Mouse (Mus musculus): ENCODE data around the gene Agrn. TPM values are rescaled to one million over a fixed set of nuclear protein-coding genes. Genes with fewer than 3 reads are reported as not detected.

Agrn gene
- 38.6 and 41.5 TPM in 2 replicates for polyA plus RNA-seq (2014; fragmentation: Nextera tagmentation; extraction: Ambion mirVana)

GRCm38 (mm10) chr4:156197131-156197828 is at the start of gene Agrn:
Agrn (minus strand) TSS chr4:156197488.
- 2% methylated on average over 18 of the region's 88 CpGs for WGBS
- DNase-seq (ENCODE audit: low spot score) (peak; percentile 76), ATAC-seq (ENCODE audit: insufficient number of reproducible peaks, low FRiP score, low TSS enrichment, low read depth) (peak; percentile 85)
- H3K27ac ChIP-seq (replicated peaks; ENCODE audit: low read depth, low read length), result peak within 1 kb of the TSS; percentile 97
- H3K27me3 ChIP-seq (ENCODE audit: control insufficient read depth, insufficient read depth, low read length), result no peaks in the 10 kb centered on the region
- H3K36me3 ChIP-seq (ENCODE audit: control insufficient read depth, insufficient read depth, low read length), result peaks cover 5% of the 10 kb centered on the region; the same call in 1 of the 2 replicates
- peak within 1 kb of the TSS; percentile 87 for H3K4me2 ChIP-seq (ENCODE audit: low read depth, severe bottlenecking)
- peak within 1 kb of the TSS; percentile 70 for H3K9ac ChIP-seq (ENCODE audit: low read length)
- H3K9me3 ChIP-seq (ENCODE audit: control insufficient read depth, low read length), result no peaks in the 10 kb centered on the region
- peaks cover 26% of the 10 kb centered on the region for H3K4me1 ChIP-seq (ENCODE audit: control insufficient read depth, insufficient read depth, low read length)
- peak within 1 kb of the TSS; percentile 82 for H3K4me3 ChIP-seq (ENCODE audit: low read depth, low read length)

- DNase-seq (ENCODE audit: low spot score) (peak; percentile 56), ATAC-seq (ENCODE audit: insufficient number of reproducible peaks, low FRiP score, low TSS enrichment, low read depth) (no peak)
- Histone ChIP-seq H3K9me3 (ENCODE audit: control insufficient read depth, low read length) (no peaks in the 10 kb centered on the region), H3K4me3 (ENCODE audit: low read depth, low read length) (peak overlapping the region; percentile 91), H3K27me3 (ENCODE audit: control insufficient read depth, insufficient read depth, low read length) (no peaks in the 10 kb centered on the region), H3K36me3 (ENCODE audit: control insufficient read depth, insufficient read depth, low read length) (peaks cover 40% of the 10 kb centered on the region), H3K9ac (ENCODE audit: low read length) (peak overlapping the region; percentile 75), H3K4me2 (ENCODE audit: low read depth, severe bottlenecking) (peak overlapping the region; percentile 52), H3K4me1 (ENCODE audit: control insufficient read depth, insufficient read depth, low read length) (peaks cover 6% of the 10 kb centered on the region), H3K27ac (replicated peaks; ENCODE audit: low read depth, low read length) (no peak overlapping the region; the same call in 1 of the 2 replicates)
- 25% methylated on average over 55 of the region's 60 CpGs for WGBS
Observed at GRCm38 (mm10) chr4:156236651-156237447, 39.6 kb upstream of the Agrn start.

GRCm38 (mm10) chr4:156235808-156236533 is 38.7 kb upstream of the Agrn start, which contains the start of gene Noc2l:
Noc2l (plus strand) TSS chr4:156236010.
- Histone ChIP-seq H3K4me3 (ENCODE audit: low read depth, low read length) (peak within 1 kb of the TSS; percentile 91), H3K4me1 (ENCODE audit: control insufficient read depth, insufficient read depth, low read length) (peaks cover 6% of the 10 kb centered on the region), H3K9ac (ENCODE audit: low read length) (peak within 1 kb of the TSS; percentile 75), H3K36me3 (ENCODE audit: control insufficient read depth, insufficient read depth, low read length) (peaks cover 41% of the 10 kb centered on the region), H3K9me3 (ENCODE audit: control insufficient read depth, low read length) (no peaks in the 10 kb centered on the region), H3K4me2 (ENCODE audit: low read depth, severe bottlenecking) (peak within 1 kb of the TSS; percentile 94), H3K27ac (replicated peaks; ENCODE audit: low read depth, low read length) (peak within 1 kb of the TSS; percentile 92), H3K27me3 (ENCODE audit: control insufficient read depth, insufficient read depth, low read length) (no peaks in the 10 kb centered on the region)
- DNase-seq (ENCODE audit: low spot score) (peak; percentile 95), ATAC-seq (ENCODE audit: insufficient number of reproducible peaks, low FRiP score, low TSS enrichment, low read depth) (peak; percentile 77)
- WGBS, result under 1% methylated on average over 89 of the region's 90 CpGs

- H3K36me3 ChIP-seq (ENCODE audit: control insufficient read depth, insufficient read depth, low read length), result peaks cover 40% of the 10 kb centered on the region
Observed at GRCm38 (mm10) chr4:156235360-156235770, 38.1 kb upstream of the Agrn start.

GRCm38 (mm10) chr4:156234701-156235213 is 37.5 kb upstream of the Agrn start, which contains the start of gene Plekhn1:
Plekhn1 (minus strand) TSS chr4:156234857.
- Histone ChIP-seq H3K4me2 (ENCODE audit: low read depth, severe bottlenecking) (peak within 1 kb of the TSS; percentile 94), H3K27me3 (ENCODE audit: control insufficient read depth, insufficient read depth, low read length) (no peaks in the 10 kb centered on the region), H3K27ac (replicated peaks; ENCODE audit: low read depth, low read length) (peak within 1 kb of the TSS; percentile 73), H3K4me1 (ENCODE audit: control insufficient read depth, insufficient read depth, low read length) (peaks cover 6% of the 10 kb centered on the region), H3K9me3 (ENCODE audit: control insufficient read depth, low read length) (no peaks in the 10 kb centered on the region), H3K9ac (ENCODE audit: low read length) (peak within 1 kb of the TSS; percentile 75), H3K36me3 (ENCODE audit: control insufficient read depth, insufficient read depth, low read length) (peaks cover 35% of the 10 kb centered on the region), H3K4me3 (ENCODE audit: low read depth, low read length) (peak within 1 kb of the TSS; percentile 91)
- peak; percentile 87 for DNase-seq (ENCODE audit: low spot score)
- peak; percentile 48 for ATAC-seq (ENCODE audit: insufficient number of reproducible peaks, low FRiP score, low TSS enrichment, low read depth)
- WGBS, result under 1% methylated on average over 39 of the region's 48 CpGs

More at GRCm38 (mm10) chr4:156235360-156235770, 38.1 kb upstream of the Agrn start:
- 2% methylated on average over 15 of the region's 15 CpGs for WGBS
- no peak overlapping the region for H3K27ac ChIP-seq (replicated peaks; ENCODE audit: low read depth, low read length)
- DNase-seq (ENCODE audit: low spot score) (no peak), ATAC-seq (ENCODE audit: insufficient number of reproducible peaks, low FRiP score, low TSS enrichment, low read depth) (peak; percentile 40; the same call in 1 of the 2 replicates)
- peak overlapping the region; percentile 91 for H3K4me3 ChIP-seq (ENCODE audit: low read depth, low read length)
- H3K27me3 ChIP-seq (ENCODE audit: control insufficient read depth, insufficient read depth, low read length), result no peaks in the 10 kb centered on the region
- H3K4me2 ChIP-seq (ENCODE audit: low read depth, severe bottlenecking), result peak overlapping the region; percentile 52
- H3K9me3 ChIP-seq (ENCODE audit: control insufficient read depth, low read length), result no peaks in the 10 kb centered on the region
- peak overlapping the region; percentile 75; the same call in 1 of the 2 replicates for H3K9ac ChIP-seq (ENCODE audit: low read length)
- peaks cover 6% of the 10 kb centered on the region for H3K4me1 ChIP-seq (ENCODE audit: control insufficient read depth, insufficient read depth, low read length)

GRCm38 (mm10) chr4:156234021-156234501 is 36.8 kb upstream of the Agrn start:
- no peaks in the 10 kb centered on the region for H3K27me3 ChIP-seq (ENCODE audit: control insufficient read depth, insufficient read depth, low read length)
- peak overlapping the region; percentile 94 for H3K4me2 ChIP-seq (ENCODE audit: low read depth, severe bottlenecking)
- no peak for ATAC-seq (ENCODE audit: insufficient number of reproducible peaks, low FRiP score, low TSS enrichment, low read depth)
- H3K4me3 ChIP-seq (ENCODE audit: low read depth, low read length), result peak overlapping the region; percentile 70
- no peaks in the 10 kb centered on the region for H3K9me3 ChIP-seq (ENCODE audit: control insufficient read depth, low read length)
- H3K4me1 ChIP-seq (ENCODE audit: control insufficient read depth, insufficient read depth, low read length), result peaks cover 6% of the 10 kb centered on the region
- peak; percentile 58 for DNase-seq (ENCODE audit: low spot score)
- peak overlapping the region; percentile 74 for H3K9ac ChIP-seq (ENCODE audit: low read length)
- H3K27ac ChIP-seq (replicated peaks; ENCODE audit: low read depth, low read length), result peak overlapping the region; percentile 73; the same call in 1 of the 2 replicates
- H3K36me3 ChIP-seq (ENCODE audit: control insufficient read depth, insufficient read depth, low read length), result peaks cover 29% of the 10 kb centered on the region
- WGBS, result 1% methylated on average over 17 of the region's 17 CpGs

- DNase-seq (ENCODE audit: low spot score) (no peak), ATAC-seq (ENCODE audit: insufficient number of reproducible peaks, low FRiP score, low TSS enrichment, low read depth) (no peak)
- no peaks in the 10 kb centered on the region for H3K9me3 ChIP-seq (ENCODE audit: control insufficient read depth, low read length)
- no peak overlapping the region; the same call in 1 of the 2 replicates for H3K9ac ChIP-seq (ENCODE audit: low read length)
- peaks cover 2% of the 10 kb centered on the region; the same call in 1 of the 2 replicates for H3K27me3 ChIP-seq (ENCODE audit: control insufficient read depth, insufficient read depth, low read length)
- H3K4me3 ChIP-seq (ENCODE audit: low read depth, low read length), result no peak overlapping the region
- peak overlapping the region; percentile 20; the same call in 1 of the 2 replicates for H3K4me2 ChIP-seq (ENCODE audit: low read depth, severe bottlenecking)
- peaks cover 4% of the 10 kb centered on the region for H3K4me1 ChIP-seq (ENCODE audit: control insufficient read depth, insufficient read depth, low read length)
- 23% methylated on average over 12 of the region's 12 CpGs for WGBS
- H3K27ac ChIP-seq (replicated peaks; ENCODE audit: low read depth, low read length), result no peak overlapping the region
- peaks cover 16% of the 10 kb centered on the region for H3K36me3 ChIP-seq (ENCODE audit: control insufficient read depth, insufficient read depth, low read length)
Observed at GRCm38 (mm10) chr4:156228393-156229024, 31.2 kb upstream of the Agrn start.
